Mouse (Mus musculus): Measurements from ENCODE around the gene Pld3. TPM values are rescaled to one million over a fixed set of nuclear protein-coding genes. Genes with fewer than 3 reads are reported as not detected.

Gene Pld3
- 100 to 1,000 TPM; 557 to 578 TPM for total RNA-seq (2021)

DNA sequence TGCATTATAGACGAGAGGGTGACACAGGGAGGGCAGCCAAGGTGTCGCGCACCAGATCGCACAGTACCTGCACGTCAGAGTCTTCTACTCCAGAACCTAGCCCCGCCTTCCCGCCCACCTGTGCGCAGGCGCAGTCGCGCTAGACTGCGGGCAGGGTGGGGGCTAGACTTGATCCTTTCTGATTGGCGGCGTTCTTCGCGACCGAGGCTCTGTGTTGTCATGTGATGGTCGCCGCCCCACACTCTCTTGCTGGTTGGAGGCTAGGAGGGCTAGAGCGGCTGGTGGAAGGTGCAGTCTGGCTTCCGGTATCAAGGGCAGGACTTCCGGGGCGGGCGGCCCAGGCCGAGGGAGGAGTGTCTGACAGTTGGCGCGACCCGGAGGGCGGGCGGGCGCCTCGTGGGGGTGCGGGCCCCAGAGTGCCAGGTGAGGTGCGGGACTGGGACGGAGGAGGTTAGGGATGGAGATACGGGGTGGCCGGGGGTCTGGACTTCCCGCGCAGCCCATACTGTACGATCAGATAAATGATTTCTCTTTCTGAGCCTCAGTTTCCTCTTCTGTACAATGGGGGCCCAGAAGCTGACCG, at the start of gene Pld3, which contains the start of gene 2310022A10Rik:
TSS of gene Pld3 (minus strand) at position 288 of the 583 bp plus-strand sequence.
TSS of gene 2310022A10Rik (plus strand) at position 303 of the 583 bp plus-strand sequence.
- DNase-seq: peak; percentile 97

DNA sequence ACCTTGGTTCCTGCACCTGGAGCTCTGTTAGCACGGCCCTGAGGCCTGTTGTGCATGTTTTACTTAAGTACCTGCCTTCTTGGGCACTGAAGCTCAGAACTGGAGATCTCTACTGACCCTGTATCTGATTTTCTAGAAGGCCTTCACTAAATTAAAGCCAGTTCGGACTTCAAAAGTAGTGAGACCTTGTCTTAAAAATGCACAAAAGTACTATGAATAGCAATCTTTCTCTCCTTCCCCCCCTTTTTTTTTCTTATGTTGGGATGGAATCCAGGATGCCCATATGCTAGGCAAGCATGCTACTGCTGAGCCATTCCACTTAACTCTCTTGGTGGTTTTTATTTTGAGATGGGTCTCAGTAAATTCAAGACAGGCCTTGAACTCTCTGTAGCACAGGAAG, 49.1 kb upstream of the Pld3 start:
- no peak for DNase-seq

DNA sequence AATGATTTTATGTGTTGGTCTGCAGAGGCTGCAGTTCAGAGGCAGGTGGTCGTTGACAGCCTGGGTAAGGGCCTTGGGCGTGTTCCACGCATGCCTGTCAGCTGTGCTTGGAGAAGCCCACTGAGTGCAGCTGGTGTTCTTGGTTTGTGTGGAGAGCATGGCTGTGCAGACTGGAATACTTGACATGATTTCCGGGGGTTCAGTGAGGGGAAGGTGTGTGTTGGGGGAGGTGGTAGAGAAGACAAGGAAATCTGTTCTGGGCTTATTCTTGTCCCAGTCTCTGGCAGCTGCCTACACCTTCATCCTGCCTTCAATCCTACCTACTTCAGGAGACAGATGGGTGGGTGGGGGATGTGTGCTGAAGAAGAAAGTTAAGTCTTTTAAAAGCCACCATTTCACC, 48.6 kb upstream of the Pld3 start:
- DNase-seq: peak in 1 of 2 experiments; percentile 51

DNA sequence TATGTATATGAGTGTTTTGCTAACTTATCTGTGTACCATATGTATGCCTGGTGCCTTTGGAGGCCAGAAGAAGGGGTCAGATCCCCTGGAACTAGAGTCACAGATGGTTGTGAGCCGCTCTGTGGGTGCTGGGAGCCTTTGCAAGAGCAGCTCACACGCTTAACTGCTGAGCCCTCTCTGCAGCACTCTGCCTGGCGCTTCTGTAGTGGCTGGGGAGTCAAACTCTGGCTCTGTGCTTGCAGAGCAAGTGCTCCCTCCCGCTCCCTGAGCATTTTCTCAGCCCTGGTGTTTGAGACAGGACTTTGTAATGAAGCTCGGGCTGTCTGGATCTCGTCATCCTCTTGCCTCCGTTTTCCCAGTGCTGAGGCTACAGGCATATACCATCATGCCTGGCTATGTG, 45.0 kb upstream of the Pld3 start:
- no peak for DNase-seq

DNA sequence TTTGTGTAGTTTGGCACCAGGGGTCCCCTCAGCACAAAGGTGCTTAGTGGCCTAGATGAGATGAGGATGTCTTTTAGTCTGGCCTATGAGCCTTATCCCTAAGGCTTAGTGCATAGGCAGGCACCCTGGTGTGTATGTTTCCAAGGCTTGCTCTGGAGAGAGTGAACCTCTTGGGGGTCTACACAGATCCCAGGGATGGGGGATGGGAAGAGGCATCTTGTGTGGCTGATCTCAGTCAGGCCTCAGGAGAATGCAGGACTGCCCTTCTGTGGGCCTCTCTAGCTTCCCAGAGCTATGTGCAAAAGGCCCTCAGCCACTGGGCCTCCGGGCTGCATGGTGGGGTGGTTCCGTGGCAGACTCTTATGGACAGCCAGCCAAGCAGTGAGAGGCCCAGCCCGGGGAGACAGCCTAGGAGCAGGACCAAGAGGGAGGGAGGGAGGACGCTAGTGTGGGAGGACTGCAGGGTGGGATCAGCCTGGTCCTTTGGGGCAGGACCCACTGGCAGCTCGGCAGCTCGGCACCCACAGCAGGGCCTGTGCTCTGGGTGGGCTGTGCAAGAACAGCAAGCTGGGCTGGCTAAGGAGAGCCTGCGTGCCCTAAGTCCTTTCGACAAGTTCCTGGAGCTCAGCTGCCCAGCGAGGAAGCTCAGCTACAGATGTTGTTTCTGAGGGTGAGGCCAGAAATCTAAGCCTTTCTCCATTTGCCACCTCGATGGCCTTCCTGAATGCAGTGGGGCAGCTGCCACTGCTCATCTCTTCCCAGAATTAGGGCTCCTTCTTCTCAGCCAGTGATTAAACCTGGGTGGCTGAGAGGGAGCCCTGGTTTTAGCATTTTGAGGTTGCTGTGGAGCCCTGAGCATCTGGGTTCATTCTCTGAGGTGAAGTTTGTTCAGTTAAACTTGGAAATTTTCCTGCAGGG, 43.8 kb upstream of the Pld3 start:
- DNase-seq: no peak

DNA sequence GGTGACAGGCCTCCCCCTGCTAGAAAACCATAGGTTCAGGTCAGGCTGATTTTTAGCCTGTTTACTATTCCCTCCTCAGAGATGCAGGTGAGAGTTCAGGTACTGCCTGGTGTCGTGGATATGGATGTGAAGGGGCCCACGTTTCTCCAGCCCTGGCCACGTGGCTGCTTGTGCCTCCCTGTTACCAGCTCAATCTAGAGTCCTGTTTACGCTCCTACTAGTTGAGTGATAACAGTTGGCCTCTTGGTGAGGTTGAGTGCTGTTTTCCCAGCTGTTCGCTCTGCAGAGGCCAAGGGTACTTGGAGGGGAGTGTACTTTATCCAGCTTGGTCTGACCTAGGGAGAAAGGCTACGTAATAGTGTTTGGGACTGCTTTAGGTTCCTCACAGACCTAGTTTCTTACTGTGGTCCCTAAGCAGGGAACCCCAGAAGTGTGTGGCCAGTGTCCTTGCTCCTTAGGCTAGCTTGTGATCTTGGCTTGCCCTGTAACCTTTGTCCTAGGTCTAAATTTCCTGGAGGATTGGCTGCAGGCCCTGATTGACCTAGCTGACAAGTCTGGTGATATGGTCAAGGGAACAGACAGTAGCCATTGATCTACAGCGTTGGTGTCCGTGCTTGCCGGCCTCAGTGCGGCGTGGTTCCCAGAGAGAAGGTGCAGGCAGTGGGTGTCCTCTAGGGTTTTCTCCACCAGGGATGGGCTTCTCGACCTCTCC, 40.1 kb upstream of the Pld3 start:
- no peak for DNase-seq

DNA sequence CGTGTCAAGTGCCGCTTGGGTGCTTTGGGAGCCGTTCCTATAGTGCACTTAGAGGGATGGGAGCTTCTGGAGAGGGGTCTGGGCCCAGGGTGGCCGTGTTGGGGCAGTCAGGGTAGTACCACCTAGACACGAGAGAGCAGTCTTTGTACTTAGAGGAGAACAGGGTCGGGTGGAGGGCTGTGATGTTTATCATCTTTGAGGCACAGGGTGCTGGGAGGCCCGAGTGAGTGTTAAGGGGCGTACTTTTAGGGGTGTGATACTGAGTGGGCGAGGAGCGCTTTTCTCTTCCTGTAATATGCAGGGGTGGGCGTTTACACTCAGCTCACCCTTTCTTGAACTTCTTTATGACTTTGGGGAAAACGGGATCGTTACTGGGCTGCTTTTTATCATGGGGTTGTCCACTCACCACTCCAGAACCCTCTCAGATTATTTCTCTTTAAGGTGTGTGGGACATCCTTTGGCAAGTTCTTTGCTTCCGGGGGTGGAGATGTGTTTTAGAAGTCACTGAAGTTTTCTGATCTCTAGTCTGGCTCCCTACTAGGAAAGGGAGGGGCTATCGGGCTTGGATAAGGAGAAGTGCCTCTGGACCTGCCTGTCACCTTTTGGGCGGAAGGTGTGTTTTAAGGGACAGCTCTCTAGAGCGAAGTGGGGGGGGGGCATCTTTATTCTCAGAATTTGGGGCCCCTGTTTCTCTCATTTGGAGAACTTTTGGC, 39.4 kb upstream of the Pld3 start:
- no peak for DNase-seq

DNA sequence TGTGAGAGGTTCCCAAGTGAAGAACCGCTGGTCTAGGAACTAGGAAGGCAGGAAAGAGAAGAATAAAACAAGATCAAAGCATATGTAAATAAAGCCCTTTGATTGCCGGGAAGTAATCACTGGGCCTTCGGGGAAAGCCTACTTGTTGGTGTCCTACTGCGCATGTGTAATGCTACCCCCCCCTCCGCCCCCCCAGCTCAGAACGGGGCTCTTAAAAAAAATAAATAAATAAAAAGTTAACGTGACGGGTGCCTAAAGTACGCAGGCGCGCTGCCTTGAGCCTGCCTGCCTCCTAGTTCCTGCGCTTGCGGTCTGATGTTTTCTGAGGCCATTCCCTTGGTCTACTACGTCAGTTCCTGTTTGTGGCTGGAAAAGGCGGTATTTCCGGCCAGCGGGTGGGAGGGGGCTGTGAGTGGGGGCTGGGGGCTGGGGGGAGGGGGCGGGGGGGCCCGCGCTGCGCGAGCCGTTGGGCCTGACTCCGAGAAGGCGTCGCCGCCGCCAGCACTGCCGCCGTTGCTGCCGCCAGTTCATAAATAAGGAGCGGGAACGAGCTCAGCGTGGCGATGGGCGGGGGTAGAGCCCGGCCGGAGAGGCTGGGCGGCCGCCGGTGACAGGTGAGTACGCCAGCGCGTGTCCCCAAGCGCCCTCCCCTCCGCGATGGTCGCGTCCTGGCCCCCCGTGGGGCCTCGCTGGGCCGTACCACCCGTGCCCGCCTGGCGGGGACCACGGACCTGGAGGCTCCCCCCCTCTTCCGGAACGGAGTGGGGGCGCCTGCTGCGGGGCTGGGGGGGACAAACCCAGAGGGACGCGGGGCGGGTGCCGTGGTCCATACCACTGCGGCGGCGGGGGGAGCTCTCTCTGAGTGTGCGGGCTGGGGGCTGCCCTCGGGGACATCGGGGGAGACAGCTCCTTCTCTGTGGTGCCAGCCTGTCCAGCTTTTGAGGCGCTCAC, 38.5 kb upstream of the Pld3 start, which contains the start of gene Akt2:
TSS of gene Akt2 (plus strand) at position 287 of the 951 bp plus-strand sequence.
- DNase-seq: peak; percentile 90 to 91

DNA sequence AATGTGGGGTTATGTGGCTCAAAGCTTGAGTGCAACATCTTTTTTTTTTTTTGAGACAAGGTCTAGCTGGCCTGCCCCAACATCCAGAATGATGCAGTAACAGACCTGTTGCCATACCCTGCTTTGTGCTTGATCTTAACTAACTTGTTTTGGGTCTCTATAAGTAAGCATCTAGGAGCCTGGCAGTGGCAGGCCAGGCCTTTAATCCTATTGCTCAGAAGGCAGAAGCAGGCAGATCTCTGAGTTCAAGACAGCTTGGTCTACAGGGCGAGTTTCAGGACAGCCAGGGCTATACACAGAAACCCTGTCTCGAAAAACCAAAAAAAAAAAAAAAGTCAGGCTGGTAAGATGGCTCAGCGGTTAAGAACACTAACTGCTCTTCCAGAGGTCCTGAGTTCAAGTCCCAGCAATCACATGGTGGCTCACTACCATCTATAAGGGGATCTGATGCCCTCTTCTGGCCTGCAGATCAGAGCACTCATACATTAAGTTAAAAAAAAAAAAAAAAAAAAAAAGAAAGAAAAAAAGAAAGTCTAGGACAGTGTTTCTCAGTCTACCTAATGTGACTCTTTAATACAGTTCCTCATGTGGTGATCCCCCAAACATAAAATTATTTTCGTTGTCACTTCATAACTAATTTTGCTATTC, 37.7 kb upstream of the Pld3 start:
- DNase-seq: no peak

DNA sequence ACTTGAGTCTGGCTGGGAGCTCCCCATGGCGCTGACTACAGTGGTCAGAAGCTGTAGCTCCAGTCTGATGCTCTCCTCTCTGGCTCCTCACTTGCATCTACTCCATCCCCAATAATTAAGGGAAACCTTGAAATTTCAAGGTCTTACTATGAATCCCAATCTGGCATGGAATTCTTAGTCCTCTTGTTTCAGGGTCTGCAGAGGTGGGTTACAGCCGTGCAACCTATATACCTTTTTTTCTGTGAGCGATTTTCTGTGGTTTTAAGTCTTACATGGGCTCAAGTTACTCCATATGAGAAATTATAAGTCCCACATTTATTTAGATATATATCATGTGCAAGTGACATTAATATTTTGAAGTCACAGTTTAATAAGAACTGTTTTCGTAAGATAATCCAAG, 37.1 kb upstream of the Pld3 start:
- no peak for DNase-seq

DNA sequence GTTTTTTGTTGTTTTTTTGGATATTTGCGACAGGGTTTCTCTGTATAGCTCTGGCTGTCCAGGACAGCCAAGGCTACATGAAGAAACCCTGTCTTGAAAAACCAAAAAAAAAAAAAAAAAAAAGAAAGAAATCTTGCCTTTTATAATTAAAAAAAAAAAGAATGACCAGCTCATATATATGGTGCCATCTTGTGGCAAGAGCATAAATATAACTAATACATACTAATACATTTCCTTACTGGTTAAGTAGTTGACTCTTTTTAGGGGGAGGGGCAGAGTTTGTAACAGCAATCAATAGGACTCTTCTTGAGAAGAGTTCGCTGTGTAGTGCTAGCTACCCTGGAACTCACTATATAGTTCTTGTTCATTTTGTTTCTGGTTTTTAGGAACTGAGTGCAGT, 34.7 kb upstream of the Pld3 start:
- DNase-seq: no peak

DNA sequence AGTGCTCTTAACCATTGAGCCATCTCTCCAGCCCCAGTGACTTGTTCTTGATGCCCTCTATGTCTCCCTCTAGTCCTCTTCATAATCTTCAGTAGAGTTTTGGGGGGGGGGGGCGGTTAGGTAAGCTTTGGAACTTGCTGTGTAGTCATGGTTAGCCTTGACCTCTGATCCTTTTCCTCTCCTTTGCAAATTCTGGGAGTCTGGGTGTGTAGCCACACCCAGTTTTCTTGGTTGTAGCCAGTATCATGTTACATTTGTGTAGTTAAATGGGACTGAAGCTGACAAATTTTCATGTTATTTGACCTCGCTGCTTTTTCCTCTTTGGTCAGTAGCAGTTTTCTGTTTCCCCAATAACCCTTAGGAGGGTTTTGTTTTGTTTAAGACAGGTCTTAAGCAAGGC, 33.8 kb upstream of the Pld3 start:
- DNase-seq: no peak

DNA sequence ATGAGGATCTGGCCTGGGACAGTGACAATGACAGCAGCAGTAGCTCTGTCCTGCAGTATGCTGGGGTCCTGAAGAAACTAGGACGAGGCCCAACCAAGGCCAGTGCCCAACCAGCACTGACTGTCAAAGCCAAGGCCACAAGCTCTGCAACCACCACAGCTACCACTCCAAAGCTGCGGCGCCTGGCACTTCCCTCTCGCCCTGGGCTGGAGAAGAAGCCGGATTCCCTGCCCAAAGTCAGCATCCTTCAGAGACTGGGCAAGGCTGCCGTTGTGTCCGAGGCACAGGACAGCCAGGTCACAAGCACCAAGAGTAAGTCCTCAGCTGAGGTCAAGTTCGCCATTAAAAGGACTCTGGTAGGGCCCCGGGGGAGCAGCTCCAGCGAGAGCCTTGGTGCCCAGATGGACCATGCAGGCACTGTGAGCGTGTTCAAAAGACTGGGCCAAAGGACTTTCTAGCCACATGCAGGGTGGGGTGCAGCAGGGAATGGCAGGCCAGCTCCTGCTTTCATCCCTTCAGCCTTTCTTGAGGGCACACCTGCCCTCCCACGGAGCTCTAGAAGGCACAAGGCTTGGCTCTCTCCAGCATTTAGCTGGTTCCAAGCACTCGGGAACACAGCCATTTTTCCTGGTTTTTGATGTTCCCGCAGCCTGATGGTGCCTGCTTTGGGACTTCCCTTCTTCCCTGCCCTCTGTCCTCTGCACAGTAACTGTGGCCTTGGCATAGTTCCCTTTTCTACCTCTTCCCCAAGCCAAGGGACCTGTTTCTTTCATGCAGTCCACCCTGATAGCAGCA, 27.6 kb upstream of the Pld3 start:
- no peak for DNase-seq

DNA sequence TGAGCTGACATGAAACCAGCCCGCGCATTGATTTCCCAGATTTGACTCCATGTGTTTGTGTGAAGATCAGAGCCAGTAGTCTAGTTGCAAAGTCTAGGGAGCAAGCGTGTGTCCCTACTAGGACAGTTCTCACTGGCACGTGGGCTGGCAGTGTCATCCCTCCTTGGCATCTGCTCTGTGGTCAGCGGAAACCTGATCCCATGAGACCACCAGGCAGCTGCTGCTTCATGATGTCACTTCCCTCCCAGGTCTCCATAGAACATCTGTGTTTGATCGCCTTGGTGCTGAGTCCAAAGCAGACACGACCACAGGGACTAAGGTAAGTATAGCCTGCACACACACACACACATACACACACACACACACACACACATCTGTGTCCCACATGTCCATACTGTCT, 25.4 kb upstream of the Pld3 start:
- no peak for DNase-seq

DNA sequence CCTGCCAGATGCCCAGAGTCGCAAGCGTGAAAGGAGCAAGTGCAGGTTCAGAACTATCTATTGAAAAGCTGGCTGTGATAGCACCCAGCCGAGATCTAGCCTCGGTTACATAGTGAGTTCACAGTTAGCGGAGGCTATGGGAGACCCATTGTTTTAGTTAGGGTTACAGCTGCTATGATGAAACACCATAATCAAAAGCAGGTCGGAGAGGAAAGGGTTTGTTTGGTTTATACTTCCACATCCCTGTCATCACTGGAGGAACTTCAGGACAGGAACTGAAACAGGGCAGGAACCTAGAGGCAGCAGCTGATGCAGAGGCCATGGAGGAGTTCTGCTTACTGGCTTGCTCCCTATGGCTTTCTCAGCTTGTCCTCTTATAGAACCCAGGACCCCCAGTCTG, 24.6 kb upstream of the Pld3 start:
- DNase-seq: no peak

DNA sequence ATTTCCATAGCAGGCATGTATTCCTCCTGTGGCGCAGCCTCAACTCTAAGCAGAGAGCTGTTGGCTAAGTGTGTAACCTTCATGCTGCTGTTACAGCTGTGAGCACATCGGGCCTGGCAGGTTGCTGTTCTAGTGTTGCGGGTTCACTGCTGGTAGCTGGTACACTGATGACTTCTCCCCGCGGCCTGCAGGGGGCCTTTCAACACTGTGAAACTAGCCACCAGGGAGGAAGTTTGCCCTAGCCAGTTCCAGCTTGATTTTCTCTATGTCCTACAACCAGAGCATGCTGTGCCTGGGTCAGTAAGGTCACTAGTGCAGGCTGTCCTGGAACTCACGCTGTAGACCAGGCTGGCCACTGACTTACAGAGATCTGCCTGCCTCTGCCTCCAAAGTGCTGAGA, 23.9 kb upstream of the Pld3 start:
- no peak for DNase-seq

DNA sequence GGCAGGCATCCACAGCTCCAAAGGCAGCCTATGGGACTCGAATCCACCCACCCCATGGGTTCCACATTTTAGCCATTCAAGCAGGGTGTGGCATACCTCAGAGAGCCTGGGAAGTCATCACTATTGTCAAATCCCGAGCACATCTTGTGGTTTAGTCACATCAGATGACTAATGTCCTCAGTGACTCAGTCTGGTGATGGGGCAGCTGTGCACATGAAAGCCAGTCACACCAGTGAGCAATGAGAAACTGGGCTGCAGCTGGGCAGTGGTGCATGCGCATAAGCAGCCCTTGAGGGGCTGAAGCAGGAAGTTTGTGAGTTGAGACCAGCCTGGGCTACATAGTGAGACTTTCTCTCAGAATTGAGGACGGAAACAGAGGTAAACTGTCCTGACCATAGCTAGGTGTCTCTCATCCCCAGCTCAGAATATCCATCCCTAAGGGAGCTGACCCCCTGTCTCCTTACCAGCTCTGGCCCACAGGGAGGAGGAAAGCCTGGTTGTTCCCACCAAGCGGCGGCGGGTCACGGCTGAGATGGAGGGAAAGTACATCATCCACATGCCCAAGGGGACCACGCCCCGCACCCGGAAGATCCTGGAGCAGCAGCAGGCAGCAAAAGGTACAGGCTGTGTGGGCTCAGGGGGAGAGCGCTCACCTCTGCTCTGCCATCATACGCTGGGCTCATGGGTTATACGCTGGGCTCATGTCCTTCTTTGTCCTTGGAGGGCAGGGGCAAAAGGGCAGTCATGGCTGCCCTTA, 21.3 kb upstream of the Pld3 start:
- no peak for DNase-seq

DNA sequence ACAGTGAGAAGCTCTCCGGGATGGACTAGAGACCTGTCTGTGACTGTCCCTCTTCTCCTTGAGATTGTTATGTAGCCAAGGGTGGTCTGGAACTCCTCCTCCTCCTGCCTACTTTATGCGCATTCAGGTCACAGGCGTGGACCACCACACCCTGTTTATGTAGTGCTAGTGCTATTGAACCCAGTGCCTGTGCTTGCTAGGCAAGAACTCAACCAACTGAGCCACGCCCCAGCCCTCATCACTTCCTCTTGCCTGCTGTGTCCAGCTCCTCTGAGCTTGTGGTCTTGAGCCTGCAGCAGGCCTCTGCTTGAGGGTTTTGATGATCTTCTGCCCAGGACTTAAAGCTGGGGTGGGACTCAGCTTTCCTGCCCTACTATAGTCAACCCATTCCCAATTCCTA, 19.1 kb upstream of the Pld3 start:
- no peak for DNase-seq

DNA sequence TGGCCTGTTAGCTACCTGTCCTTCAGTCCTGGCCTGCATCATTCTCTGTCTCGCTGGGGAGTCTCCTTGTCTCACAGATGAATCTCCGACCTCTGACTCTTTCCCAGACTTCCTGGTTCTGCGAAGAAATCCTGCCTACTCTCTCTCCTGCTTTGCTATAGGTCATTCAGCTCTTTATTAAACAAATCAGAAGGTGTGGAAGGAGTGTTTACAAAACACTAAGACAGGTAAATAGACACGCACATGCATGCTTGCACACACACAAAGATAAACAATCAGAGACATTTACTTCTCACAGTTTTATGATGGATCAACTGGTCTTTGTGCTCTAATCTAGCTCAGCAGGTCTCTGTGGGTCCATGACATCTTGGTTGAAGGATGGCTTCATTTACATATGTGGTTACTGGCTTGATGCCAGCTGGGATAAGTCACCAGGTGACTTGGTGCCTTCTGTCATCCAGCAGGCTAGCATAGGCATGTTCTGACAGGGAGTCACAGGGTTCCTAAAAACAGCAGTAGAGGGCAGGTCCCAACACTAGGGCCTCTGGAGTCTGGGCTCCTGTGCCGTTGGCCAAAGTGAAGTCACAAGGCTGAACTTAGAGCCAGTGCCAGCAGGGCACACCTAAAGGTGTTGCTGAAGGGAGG, 16.7 kb upstream of the Pld3 start:
- DNase-seq: no peak

Measured in layer of hippocampus, postnatal 36 days (tissue).